Mouse (Mus musculus): ENCODE data around the gene Olfr1037. TPM values are rescaled to one million over a fixed set of nuclear protein-coding genes. Genes with fewer than 3 reads are reported as not detected.

The Olfr1037 gene
- polyA plus RNA-seq (2017; shearing (Covaris generic)), result not detected

DNA sequence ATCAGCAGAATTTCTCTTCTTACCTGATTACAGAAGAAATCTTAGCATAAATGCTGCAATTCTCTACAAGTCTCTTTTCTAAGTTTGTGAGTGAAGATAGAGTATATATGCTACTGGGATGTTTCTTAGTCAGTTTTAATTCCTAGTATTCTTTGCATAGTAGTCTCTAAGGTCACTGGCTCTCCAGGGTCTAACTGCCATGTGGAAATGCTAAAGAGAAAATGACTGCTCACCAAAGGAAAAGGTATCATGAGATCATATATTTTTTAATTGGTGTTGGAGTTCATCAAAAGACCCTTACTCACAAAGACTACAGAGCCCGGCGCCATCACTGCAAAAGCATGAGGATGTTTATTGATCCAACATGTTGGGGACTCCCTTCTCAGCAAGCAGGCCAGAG is at the start of gene Olfr1037:
Gene Olfr1037 (minus strand): TSS at position 101 of the 400 bp plus-strand sequence.

DNA sequence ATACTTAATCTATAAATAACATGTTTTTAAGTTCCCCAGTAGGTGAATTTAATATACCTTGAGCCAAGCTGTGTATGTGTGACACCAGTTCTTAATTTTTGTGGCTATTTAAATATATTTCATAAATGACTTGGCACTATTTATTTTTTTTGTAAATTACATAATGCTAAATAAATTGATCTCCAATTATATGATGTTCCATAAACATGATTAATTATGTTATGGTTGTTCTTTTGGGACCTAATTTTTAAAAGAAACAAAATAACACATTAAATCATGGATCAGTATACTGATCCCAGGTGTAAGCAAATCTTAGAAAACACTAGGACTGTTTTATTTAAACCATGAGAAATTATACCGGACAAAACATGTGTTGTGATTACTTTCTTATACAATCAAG is 48.6 kb upstream of the Olfr1037 start, which contains the start of gene Olfr1039:
Gene Olfr1039 (minus strand): TSS at position 101 of the 400 bp plus-strand sequence.

DNA sequence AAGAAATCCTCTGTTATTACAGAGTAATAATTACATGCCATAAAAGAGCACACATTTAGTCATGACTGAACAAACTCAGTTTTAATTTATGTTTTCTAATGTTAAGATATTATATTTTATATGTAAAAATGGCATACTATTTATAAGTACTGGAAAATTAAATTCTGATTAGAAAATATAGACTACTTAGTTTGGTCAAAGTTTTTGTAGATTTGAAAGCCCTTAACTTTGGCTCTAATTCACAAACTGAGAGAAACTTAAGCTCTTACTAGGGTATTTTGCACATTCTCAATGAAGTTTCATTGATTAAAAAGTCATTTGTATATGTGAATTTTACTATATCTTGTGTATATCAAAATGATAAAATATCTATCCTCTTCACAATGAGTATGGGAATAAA is 13.5 kb downstream of the Olfr1037 start, which contains the start of gene Olfr1036:
Gene Olfr1036 (plus strand): TSS at position 301 of the 400 bp plus-strand sequence.

DNA sequence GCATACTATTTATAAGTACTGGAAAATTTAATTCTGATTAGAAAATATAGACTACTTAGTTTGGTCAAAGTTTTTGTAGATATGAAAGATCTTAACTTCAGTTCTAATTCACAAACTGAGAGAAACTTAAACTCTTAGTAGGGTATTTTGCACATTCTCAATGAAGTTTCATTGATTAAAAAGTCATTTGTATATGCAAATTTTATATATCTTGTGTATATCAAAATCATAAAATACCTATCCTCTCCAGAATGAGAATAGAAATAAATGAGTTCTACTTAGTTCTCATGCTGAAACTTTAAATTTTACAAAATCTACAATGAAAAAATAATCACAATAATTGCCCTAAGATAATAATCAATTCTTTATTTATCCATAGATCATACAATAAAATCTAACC is 41.6 kb downstream of the Olfr1037 start, which contains the start of gene Olfr1034:
Gene Olfr1034 (plus strand): TSS at position 301 of the 400 bp plus-strand sequence.

Other genes with a start within 250 kb of the Olfr1037 start
- gene Olfr1019, start 241.9 kb downstream of the Olfr1037 start, polyA plus RNA-seq (2017; shearing (Covaris generic)), result not detected
- gene Olfr1020, start 240.4 kb downstream of the Olfr1037 start, polyA plus RNA-seq (2017; shearing (Covaris generic)), result under 1 TPM in 1 of 2 experiments, not detected in 1; 0.10 TPM
- not detected for gene Olfr1022, start 218.8 kb downstream of the Olfr1037 start, polyA plus RNA-seq (2017; shearing (Covaris generic))
- not detected for gene Olfr1023, start 201.7 kb downstream of the Olfr1037 start, polyA plus RNA-seq (2017; shearing (Covaris generic))
- gene Olfr1024, start 182.3 kb downstream of the Olfr1037 start, polyA plus RNA-seq (2017; shearing (Covaris generic)), result not detected
- under 1 TPM in 1 of 2 experiments, not detected in 1; 0.06 TPM for gene Olfr1025-ps1, start 172.2 kb downstream of the Olfr1037 start, polyA plus RNA-seq (2017; shearing (Covaris generic))
- under 1 TPM in 1 of 2 experiments, not detected in 1; 0.31 TPM for gene Olfr1026, start 165.8 kb downstream of the Olfr1037 start, polyA plus RNA-seq (2017; shearing (Covaris generic))
- gene Olfr1028, start 136.9 kb downstream of the Olfr1037 start, polyA plus RNA-seq (2017; shearing (Covaris generic)), result not detected
- gene Olfr1029, start 113.5 kb downstream of the Olfr1037 start, polyA plus RNA-seq (2017; shearing (Covaris generic)), result under 1 TPM in 1 of 2 experiments, not detected in 1; 0.45 TPM
- under 1 TPM in 1 of 2 experiments, not detected in 1; 1.00 TPM for gene Olfr1030, start 108.1 kb downstream of the Olfr1037 start, polyA plus RNA-seq (2017; shearing (Covaris generic))
- not detected for gene Olfr1031, start 97.1 kb downstream of the Olfr1037 start, polyA plus RNA-seq (2017; shearing (Covaris generic))
- gene Olfr1032, start 81.8 kb downstream of the Olfr1037 start, polyA plus RNA-seq (2017; shearing (Covaris generic)), result not detected
- 1 to 10 TPM; 1.7 to 3.3 TPM for gene Olfr1033, start 66.8 kb downstream of the Olfr1037 start, polyA plus RNA-seq (2017; shearing (Covaris generic))
- under 1 TPM in 1 of 2 experiments, not detected in 1; 0.07 TPM for gene Olfr1034, start 41.5 kb downstream of the Olfr1037 start, polyA plus RNA-seq (2017; shearing (Covaris generic))
- gene Olfr1036, start 13.4 kb downstream of the Olfr1037 start, polyA plus RNA-seq (2017; shearing (Covaris generic)), result not detected
- not detected for gene Olfr1039, start 48.5 kb upstream of the Olfr1037 start, polyA plus RNA-seq (2017; shearing (Covaris generic))
- gene Olfr1040, start 59.3 kb upstream of the Olfr1037 start, polyA plus RNA-seq (2017; shearing (Covaris generic)), result not detected
- gene Olfr1042, start 74.5 kb upstream of the Olfr1037 start, polyA plus RNA-seq (2017; shearing (Covaris generic)), result under 1 TPM; 0.11 to 0.16 TPM
- under 1 TPM; 0.13 to 0.81 TPM for gene Olfr1043, start 80.1 kb upstream of the Olfr1037 start, polyA plus RNA-seq (2017; shearing (Covaris generic))
- under 1 TPM in 1 of 2 experiments, not detected in 1; 0.49 TPM for gene Olfr1044, start 90.4 kb upstream of the Olfr1037 start, polyA plus RNA-seq (2017; shearing (Covaris generic))
- gene Olfr52, start 98.3 kb upstream of the Olfr1037 start, polyA plus RNA-seq (2017; shearing (Covaris generic)), result 1 to 10 TPM in 1 of 2 experiments, not detected in 1; 1.2 TPM
- under 1 TPM in 1 of 2 experiments, not detected in 1; 0.43 TPM for gene Olfr1045, start 115.6 kb upstream of the Olfr1037 start, polyA plus RNA-seq (2017; shearing (Covaris generic))
- gene Olfr1046, start 131.9 kb upstream of the Olfr1037 start, polyA plus RNA-seq (2017; shearing (Covaris generic)), result under 1 TPM in 1 of 2 experiments, not detected in 1; 0.17 TPM
- gene Olfr1047, start 144.0 kb upstream of the Olfr1037 start, polyA plus RNA-seq (2017; shearing (Covaris generic)), result not detected
- gene Olfr1048, start 152.9 kb upstream of the Olfr1037 start, polyA plus RNA-seq (2017; shearing (Covaris generic)), result under 1 TPM in 1 of 2 experiments, not detected in 1; 0.39 TPM
- not detected for gene Olfr1049, start 170.9 kb upstream of the Olfr1037 start, polyA plus RNA-seq (2017; shearing (Covaris generic))
- not detected for gene Olfr1051, start 191.7 kb upstream of the Olfr1037 start, polyA plus RNA-seq (2017; shearing (Covaris generic))
- not detected for gene Olfr1052, start 205.1 kb upstream of the Olfr1037 start, polyA plus RNA-seq (2017; shearing (Covaris generic))
- gene Olfr1053, start 227.9 kb upstream of the Olfr1037 start, polyA plus RNA-seq (2017; shearing (Covaris generic)), result not detected
- not detected for gene Olfr1054, start 248.0 kb upstream of the Olfr1037 start, polyA plus RNA-seq (2017; shearing (Covaris generic))

All from activated CD4-positive, CD25-positive, alpha-beta regulatory T cell (primary cell).